Mouse (Mus musculus) intestine, embryonic 14.5 days (tissue): ENCODE measurements around the gene Thsd7a. TPM values are rescaled to one million over a fixed set of nuclear protein-coding genes. Genes with fewer than 3 reads are reported as not detected.

Experiments used
- ATAC-seq: fragments of 200-750 bp; cut with Nextera tagmentation; replicated peaks from 2 replicates; pipeline ENCODE4 v1.8.0; 2017; ENCODE audit warnings: low read depth, moderate number of reproducible peaks, moderate TSS enrichment, moderate library complexity; ENCODE audit not compliant: low FRiP score, low TSS enrichment
- DNase-seq: peaks from one replicate; pipeline ENCODE4 v3.0.0-alpha.2; 2018; ENCODE audit warnings: low spot score
- H3K27ac ChIP-seq: fragments of 300-500 bp; sonication (generic); 2 replicates; pipeline ENCODE4 v1.5.1; 2014; ENCODE audit warnings: low read depth, mild to moderate bottlenecking, control low read depth
- H3K27me3 ChIP-seq: fragments of 300-500 bp; sonication (generic); replicated peaks from 2 replicates; pipeline ENCODE4 v1.6.1; 2014; ENCODE audit warnings: low read length, control low read depth; ENCODE audit not compliant: control insufficient read depth, insufficient read depth
- H3K36me3 ChIP-seq: fragments of 300-500 bp; sonication (generic); 2 replicates; pipeline ENCODE4 v1.6.1; 2014; ENCODE audit warnings: low read length, control low read depth; ENCODE audit not compliant: control insufficient read depth, insufficient read depth
- H3K4me1 ChIP-seq: fragments of 300-500 bp; sonication (generic); replicated peaks from 2 replicates; pipeline ENCODE4 v1.6.1; 2014; ENCODE audit warnings: low read length, control low read depth, mixed read lengths; ENCODE audit not compliant: control insufficient read depth, insufficient read depth
- H3K4me2 ChIP-seq: fragments of 300-500 bp; sonication (generic); 2 replicates; pipeline ENCODE4 v1.6.1; 2014; ENCODE audit warnings: low read length
- H3K4me3 ChIP-seq: fragments of 300-500 bp; sonication (generic); 2 replicates; pipeline ENCODE4 v1.5.1; 2014; ENCODE audit warnings: low read depth, low read length, control low read depth, mixed read lengths
- H3K9ac ChIP-seq: fragments of 300-500 bp; sonication (generic); 2 replicates; pipeline ENCODE4 v1.6.1; 2014; ENCODE audit warnings: mild to moderate bottlenecking, low read length
- H3K9me3 ChIP-seq: fragments of 300-500 bp; sonication (generic); 2 replicates; pipeline ENCODE4 v1.6.1; 2016; ENCODE audit warnings: low read length, control low read depth; ENCODE audit not compliant: control insufficient read depth
- WGBS: fragments of 180-500 bp; shearing (Covaris S2); extraction: QIAGEN DNeasy Blood & Tissue Kit; methylation state at CpG from one replicate; pipeline ENCODE4 v1.1.7; 2014; 5-methylcytosine and 5-hydroxymethylcytosine counted together
- polyA plus RNA-seq: library from polyadenylated mRNA; unstranded; fragments of >200 nt; fragmentation: Nextera tagmentation; extraction: Ambion mirVana; gene quantifications from 2 replicates; pipeline ENCODE4 v1.2.1, GENCODE M21; 2014

Gene Thsd7a
- polyA plus RNA-seq, 1 experiment from 2014 or later: 6.0 TPM

DNA sequence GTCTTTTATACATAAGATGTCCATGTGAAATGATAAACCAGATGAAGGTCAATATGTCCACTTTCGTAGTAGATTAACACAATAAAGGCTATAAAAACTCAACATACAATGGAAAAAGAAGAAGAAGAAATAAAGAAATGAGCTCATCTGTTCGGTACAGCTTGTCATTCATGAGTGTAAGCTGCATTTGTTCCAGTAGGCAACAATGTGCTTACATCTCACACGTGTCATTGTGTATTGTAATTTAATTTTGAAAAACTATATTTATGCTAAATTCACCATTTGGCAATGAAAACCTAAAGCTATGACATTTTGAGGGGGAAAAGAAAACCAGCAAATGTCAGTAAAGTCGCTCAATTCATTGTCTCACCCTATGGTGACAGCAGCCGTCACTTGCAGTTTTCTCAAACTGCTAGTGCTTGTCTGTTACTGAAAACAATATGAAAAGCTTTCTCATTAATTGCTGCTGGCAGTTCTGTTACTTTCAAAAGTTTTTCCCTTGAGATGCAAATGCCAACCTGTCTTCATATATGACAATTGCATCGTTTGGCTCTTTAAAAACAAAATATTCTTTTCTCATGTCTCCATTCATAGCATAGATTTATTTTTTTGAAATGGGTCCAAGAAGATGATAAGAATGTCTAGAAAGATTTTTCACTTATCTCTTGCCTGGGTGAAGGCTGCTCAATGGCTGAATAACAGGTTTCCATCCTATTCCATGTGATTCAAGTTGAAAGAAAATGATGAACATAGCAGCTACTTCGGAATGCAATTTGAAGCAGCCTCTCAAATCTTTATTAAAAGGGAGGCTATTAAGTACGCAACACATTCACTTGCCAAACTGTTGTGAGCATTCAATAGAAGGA is 10.4 kb upstream of the Thsd7a start:
- no peak overlapping the region for H3K9ac ChIP-seq
- no peak overlapping the region for H3K4me2 ChIP-seq
- H3K27me3 ChIP-seq: no peaks in the 10 kb centered on the region
- no peak overlapping the region for H3K4me3 ChIP-seq
- no peak for ATAC-seq
- no peaks in the 10 kb centered on the region for H3K4me1 ChIP-seq
- no peak for DNase-seq
- peaks cover 5% of the 10 kb centered on the region for H3K9me3 ChIP-seq
- H3K27ac ChIP-seq: no peak overlapping the region
- no peaks in the 10 kb centered on the region for H3K36me3 ChIP-seq
- WGBS: 87% methylated on average over 8 of the region's 8 CpGs

GRCm38 (mm10) chr6:12752297-12752696 is 3.1 kb upstream of the Thsd7a start:
- Histone ChIP-seq H3K4me3 (no peak overlapping the region), H3K27ac (no peak overlapping the region), H3K36me3 (no peaks in the 10 kb centered on the region), H3K4me1 (no peaks in the 10 kb centered on the region; the same call in 1 of the 2 replicates), H3K9me3 (peaks cover 4% of the 10 kb centered on the region), H3K4me2 (no peak overlapping the region), H3K9ac (no peak overlapping the region), H3K27me3 (no peaks in the 10 kb centered on the region)
- no peak for ATAC-seq
- DNase-seq: no peak

- Histone ChIP-seq H3K4me1 (no peaks in the 10 kb centered on the region; the same call in 1 of the 2 replicates), H3K4me2 (no peak overlapping the region), H3K4me3 (no peak overlapping the region), H3K27ac (no peak overlapping the region), H3K27me3 (0 out of 2 replicates have a peak, but pooled peaks cover 4% of the 10 kb centered on the region), H3K9me3 (no peaks in the 10 kb centered on the region), H3K9ac (no peak overlapping the region), H3K36me3 (no peaks in the 10 kb centered on the region)
- DNase-seq (no peak), ATAC-seq (no peak)
- WGBS: 35% methylated on average over 2 of the region's 2 CpGs
Observed at GRCm38 (mm10) chr6:12750441-12750840, 1.2 kb upstream of the Thsd7a start.

- ATAC-seq: no peak
Observed at GRCm38 (mm10) chr6:12749531-12750210, 461 bp upstream of the Thsd7a start.

DNA sequence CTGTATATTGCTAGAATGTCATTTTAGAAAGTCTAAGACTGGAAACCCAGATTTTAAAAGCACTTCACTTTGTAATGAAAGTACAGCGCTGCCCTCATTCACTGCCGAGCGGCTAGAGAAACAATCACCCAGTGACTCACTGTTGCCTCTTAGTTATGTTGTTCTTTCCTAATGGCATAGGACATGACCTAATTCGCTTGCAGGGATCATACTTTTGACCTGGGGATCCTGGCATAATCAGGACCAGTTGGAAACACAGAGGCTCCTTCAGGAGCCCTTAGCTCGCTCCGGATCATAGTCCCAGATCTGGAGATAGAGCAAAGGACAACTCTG is 790 bp downstream of the Thsd7a start:
- Histone ChIP-seq H3K27ac (peak overlapping the region; percentile 62; the same call in 1 of the 2 replicates), H3K36me3 (no peaks in the 10 kb centered on the region), H3K27me3 (0 out of 2 replicates have a peak, but pooled peaks cover 4% of the 10 kb centered on the region), H3K4me3 (peak overlapping the region; percentile 79), H3K4me2 (peak overlapping the region; percentile 95), H3K9me3 (no peaks in the 10 kb centered on the region), H3K9ac (peak overlapping the region; percentile 54), H3K4me1 (no peaks in the 10 kb centered on the region; the same call in 1 of the 2 replicates)
- no peak; the same call in 1 of the 2 replicates for ATAC-seq
- WGBS: 0% methylated on average over 6 of the region's 6 CpGs
- DNase-seq: no peak

More at GRCm38 (mm10) chr6:12749531-12750210, 461 bp upstream of the Thsd7a start:
- Histone ChIP-seq H3K9me3 (no peaks in the 10 kb centered on the region), H3K4me1 (no peaks in the 10 kb centered on the region; the same call in 1 of the 2 replicates), H3K27ac (peak overlapping the region; percentile 62; the same call in 1 of the 2 replicates), H3K9ac (peak overlapping the region; percentile 54; the same call in 1 of the 2 replicates), H3K4me3 (peak overlapping the region; percentile 79), H3K27me3 (0 out of 2 replicates have a peak, but pooled peaks cover 4% of the 10 kb centered on the region), H3K36me3 (no peaks in the 10 kb centered on the region), H3K4me2 (peak overlapping the region; percentile 95)
- no peak for DNase-seq
- 25% methylated on average over 12 of the region's 12 CpGs for WGBS

DNA sequence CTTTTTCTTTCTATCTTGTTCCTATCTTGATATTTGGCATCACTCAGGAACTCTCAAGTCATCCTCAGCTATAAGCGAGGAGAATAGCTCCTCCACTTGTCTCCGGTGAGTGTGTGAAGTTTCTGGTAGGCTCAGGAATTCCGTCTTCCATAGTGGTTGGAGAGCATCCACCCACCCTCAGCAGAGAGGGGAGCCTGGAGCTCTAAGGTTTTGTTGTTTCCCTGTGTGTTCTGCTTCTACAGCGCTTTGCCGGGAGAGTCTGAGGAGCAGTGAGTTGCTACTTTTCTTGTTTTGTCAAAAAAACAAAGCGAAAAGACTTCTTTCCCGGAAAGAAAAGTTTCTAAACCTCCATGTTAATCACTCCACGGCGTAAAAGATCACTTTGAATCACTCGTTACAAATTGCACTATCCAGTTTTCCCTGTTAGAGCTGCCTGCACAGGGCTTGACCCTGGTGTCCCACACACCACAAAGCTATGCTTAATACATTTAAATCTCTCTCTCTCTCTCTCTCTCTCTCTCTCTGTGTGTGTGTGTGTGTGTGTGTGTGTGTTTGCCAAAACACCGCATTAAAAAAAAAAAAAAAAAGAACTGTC is 1.3 kb downstream of the Thsd7a start:
- 0 out of 2 replicates have a peak, but pooled peaks cover 4% of the 10 kb centered on the region for H3K27me3 ChIP-seq
- ATAC-seq (no peak), DNase-seq (peak; percentile 65)
- no peak overlapping the region for H3K27ac ChIP-seq
- peak overlapping the region; percentile 54 for H3K9ac ChIP-seq
- peak overlapping the region; percentile 95 for H3K4me2 ChIP-seq
- no peaks in the 10 kb centered on the region; the same call in 1 of the 2 replicates for H3K4me1 ChIP-seq
- H3K4me3 ChIP-seq: peak overlapping the region; percentile 79
- no peaks in the 10 kb centered on the region for H3K9me3 ChIP-seq
- 14% methylated on average over 11 of the region's 11 CpGs for WGBS
- H3K36me3 ChIP-seq: no peaks in the 10 kb centered on the region

DNA sequence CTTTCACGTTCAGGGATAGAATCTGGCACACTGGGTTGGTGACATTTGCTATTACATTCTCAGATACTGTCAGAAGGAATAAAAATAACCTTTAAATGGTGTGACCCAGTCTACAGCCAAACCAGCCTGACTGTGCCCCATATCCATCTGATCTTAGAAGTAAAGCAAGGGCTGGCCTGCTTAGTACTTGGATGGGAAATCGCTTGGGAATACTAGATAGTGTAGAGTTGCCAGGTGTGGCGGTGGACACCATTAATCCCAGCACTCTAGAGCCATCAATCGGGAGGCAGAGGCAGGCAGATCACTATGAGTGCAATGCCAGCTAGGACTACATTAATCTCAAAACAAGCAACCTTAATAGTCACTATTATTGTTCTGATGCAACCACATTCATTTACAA is 6.4 kb downstream of the Thsd7a start:
- H3K27ac ChIP-seq: no peak overlapping the region
- no peaks in the 10 kb centered on the region for H3K9me3 ChIP-seq
- H3K27me3 ChIP-seq: 0 out of 2 replicates have a peak, but pooled peaks cover 4% of the 10 kb centered on the region
- 86% methylated on average over 4 of the region's 4 CpGs for WGBS
- no peak overlapping the region for H3K4me3 ChIP-seq
- ATAC-seq (no peak), DNase-seq (no peak)
- no peak overlapping the region for H3K9ac ChIP-seq
- no peaks in the 10 kb centered on the region for H3K36me3 ChIP-seq
- H3K4me2 ChIP-seq: no peak overlapping the region
- no peaks in the 10 kb centered on the region for H3K4me1 ChIP-seq

GRCm38 (mm10) chr6:12733924-12734323 is 15.3 kb downstream of the Thsd7a start:
- Histone ChIP-seq H3K4me3 (no peak overlapping the region), H3K9me3 (0 out of 2 replicates have a peak, but pooled peaks cover 7% of the 10 kb centered on the region), H3K4me2 (no peak overlapping the region), H3K36me3 (no peaks in the 10 kb centered on the region), H3K27ac (no peak overlapping the region), H3K27me3 (no peaks in the 10 kb centered on the region), H3K9ac (no peak overlapping the region), H3K4me1 (no peaks in the 10 kb centered on the region)
- DNase-seq: no peak
- 56% methylated on average over 3 of the region's 3 CpGs for WGBS
- ATAC-seq: no peak
